Mouse (Mus musculus) gonadal fat pad, adult 2 months (tissue): ENCODE data around the gene Sh3pxd2b. TPM values are rescaled to one million over a fixed set of nuclear protein-coding genes. Genes with fewer than 3 reads are reported as not detected.

Experiments
- DNase-seq: peaks from one replicate; pipeline ENCODE4 v3.0.0-alpha.2; 2012; ENCODE audit warnings: low read depth
- polyA plus RNA-seq: library from polyadenylated mRNA; depleted of rRNA; stranded (reverse); fragments of >200 nt; gene quantifications from 2 replicates; pipeline ENCODE4 v1.2.3, GENCODE M21; 2012

The Sh3pxd2b gene
- polyA plus RNA-seq, 1 experiment, result 11.7 TPM

DNA sequence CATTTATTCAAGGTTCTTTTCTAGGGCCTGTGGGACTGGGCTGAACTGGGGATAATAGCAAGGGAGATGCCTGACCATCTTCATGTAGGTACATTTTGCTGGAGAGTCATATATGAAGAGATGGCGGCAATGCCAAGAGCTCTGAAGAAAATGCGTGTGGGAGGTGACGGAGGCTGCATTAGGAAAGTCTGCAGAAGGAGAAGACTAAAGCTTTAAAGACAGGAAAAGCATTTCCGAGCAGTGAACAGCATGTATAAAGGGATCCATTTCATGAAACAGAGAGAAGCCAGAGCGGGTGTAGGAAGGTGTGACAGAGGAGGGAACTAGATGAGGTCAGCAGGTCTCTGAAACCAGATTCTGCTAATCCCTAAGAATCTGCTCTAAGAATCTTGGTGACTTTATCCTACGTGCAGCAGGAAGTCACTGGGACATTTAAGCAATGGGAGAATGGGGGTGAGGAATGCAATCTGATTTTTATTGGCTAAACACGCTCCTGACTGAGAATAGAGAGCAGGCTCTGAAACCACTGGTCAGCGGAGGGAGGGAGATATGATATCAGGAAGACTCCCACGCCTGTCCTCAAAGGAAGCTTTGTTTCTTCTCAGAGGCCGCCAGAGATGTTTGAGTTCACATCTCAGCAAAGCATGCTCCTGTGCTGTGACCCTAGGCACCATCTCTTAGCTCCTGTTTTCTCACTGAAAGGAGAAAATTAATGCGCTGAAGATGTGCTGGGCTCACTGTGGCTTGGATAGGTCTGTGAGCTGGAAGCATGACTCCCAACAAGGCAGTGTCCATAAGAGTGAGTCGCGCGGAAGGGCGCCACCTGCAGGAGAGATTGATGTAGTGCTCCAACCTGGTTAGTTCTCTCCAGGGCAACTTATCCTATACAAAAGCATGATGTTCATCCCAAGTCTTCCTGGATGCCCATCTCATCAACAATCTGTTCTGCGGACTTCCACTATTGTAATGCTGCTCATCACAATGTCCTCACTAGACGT is 6.8 kb upstream of the Sh3pxd2b start:
- DNase-seq, result no peak

DNA sequence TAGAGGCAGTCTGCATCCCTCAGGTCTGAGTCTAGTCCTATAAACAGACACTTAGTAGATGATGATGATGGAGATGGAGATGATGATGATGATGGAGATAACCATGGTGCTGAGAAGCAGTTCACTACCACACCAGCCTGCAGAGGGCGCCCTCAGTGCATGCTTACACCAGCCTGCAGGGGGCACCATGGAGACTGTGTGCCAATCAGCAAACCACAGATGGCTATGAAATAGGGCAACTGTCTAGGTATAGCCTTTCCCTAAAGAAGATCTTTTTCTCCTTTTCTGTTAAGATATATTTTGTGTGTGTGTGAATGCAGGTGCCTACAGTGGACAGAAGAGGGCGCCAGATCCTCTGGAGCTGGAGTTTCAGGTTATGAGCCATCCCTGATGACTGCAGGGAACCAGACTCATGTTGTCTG is 4.8 kb upstream of the Sh3pxd2b start:
- DNase-seq, result no peak

DNA sequence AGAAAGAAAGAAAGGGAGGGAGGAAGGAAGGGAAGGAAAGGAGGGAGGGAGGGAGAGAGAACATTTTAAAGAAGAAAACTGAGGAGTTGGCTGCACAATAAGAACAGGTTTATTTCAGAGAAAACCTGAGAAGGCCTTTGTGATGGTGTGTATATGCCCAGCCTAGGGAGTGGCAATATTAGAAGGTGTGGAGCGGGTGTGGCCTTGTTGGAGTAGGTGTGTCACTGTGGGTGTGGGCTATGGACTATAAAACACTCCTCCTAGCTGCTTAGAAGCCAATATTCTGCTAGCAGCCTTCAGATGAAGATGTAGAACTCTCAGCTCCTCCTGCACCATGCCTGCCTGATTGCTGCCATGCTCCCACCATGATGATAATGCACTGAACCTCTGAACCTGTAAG is 4.3 kb upstream of the Sh3pxd2b start:
- no peak for DNase-seq

DNA sequence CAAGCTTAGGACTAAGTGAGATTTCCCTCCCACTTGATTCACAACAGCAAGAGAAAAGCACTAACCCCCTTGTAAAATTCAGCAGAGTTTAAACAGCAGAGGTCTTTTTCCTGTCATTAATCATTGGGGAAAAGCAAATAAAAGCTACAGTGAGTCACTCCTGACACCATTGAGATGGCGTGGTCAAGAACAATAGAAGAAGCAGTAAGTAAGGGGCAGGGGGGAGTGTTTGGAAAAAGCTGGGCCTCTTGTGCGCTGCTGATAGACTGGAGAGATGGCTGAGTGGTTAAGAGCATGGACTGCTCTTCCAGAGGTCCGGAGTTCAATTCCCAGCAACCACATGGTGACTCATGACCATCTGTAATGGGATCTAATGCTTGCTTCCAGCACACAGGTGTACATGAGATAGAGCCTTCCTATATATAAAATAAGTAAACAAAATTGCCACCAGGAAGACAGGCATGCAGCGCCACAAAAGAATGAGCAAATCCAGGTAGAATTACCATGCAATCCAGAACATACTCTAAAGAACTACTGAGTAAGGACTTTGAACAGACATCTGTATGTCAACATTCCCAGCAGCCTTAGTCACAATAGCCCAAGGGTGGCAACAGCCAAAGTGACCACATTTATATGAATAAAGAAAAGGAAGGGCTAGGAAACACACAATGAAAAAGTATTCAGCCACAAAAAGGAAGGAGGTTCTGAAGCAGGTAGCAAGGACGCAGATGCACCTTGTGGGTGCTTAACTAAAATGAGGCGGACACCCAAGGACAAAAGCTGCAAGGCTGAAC is 1.9 kb upstream of the Sh3pxd2b start:
- DNase-seq, result no peak

DNA sequence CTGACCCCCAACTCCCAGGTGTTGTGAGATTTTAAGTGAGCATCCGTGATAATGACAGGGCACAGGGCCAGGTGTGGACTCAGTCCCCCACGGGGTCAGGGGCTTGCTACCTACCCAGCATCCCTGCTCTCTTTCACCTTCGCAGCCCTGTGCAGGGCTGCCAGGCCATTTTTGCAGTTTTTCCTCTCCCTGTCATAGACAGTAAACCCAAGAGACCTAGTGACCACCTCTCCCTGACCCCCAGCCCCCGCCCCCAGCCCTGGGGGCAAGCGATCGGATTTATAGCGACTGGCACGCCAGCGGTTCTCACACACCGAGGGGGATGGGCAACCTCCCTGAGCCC is 385 bp upstream of the Sh3pxd2b start:
- DNase-seq, result no peak

DNA sequence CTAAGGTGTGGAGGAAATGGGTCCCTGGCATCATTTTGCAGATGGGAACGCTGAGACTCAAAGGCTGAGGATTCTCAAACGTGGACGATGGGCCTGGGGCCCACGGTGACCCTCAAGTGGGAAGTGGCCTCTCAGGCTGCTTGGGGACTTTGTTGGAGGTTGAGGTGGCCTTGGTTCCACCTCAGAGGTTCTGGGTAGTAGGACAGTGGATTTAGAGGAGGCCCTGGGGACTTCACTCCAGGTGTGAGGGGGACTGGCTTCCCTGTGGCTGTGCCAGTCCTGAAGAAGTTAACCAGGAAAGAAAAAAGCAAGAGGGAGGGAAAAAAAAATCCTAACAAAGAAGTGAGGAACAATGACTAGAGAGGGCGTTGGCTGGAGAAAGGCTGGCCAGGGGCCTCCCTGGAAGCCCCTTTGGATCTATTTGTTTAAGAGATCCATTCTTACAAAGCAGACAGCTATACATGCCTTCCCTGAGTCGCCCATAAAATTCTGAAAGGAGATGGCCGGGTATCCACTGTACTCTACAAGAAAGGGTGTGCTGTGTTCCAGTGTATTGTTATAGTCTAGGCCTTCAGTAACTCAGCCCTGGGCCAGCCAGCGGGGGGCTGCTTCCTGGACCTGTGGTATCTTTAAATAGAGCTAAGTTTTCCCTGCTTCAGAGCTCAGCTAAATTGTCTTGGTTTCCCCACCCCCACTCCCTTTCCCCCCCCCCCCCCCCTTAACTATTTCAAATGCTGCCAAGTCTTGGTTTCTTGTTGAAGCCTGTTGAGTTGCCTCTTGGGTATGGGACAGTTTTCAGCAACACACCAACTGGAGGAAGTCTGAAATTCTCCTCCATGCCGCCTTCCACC is 1.0 kb downstream of the Sh3pxd2b start:
- no peak for DNase-seq

DNA sequence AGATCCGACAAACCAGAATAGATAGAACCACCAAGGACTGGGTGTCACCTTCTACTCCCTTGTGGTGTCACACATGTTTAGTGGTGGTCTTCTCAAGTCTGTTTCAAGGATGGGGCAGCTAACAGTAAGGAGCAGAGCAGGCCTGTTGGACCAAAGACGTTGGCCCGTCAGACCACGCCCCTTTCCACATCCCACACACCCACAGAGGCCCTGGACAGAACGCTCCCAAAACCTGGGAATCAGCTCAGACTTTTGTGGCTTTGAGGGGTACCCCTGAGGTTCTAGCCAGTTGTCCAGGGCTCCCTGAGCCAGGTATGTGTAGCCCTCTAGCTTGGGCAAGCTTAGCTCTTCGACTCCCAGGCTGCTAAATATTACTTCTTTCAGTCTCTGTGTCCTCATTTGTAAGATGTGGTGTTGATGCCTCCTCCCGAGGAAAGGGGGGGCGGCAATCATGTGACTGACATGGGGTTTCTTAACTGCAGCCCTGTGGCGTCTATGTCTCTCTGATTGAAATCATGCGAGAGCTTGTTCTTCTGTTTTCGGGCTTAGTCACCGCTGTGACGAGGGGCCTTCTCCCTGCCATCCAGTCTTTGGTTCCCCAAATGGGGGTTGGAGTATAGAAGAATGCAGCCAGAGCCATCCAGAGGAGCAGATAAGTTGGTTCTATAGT is 1.8 kb downstream of the Sh3pxd2b start:
- DNase-seq, result no peak

DNA sequence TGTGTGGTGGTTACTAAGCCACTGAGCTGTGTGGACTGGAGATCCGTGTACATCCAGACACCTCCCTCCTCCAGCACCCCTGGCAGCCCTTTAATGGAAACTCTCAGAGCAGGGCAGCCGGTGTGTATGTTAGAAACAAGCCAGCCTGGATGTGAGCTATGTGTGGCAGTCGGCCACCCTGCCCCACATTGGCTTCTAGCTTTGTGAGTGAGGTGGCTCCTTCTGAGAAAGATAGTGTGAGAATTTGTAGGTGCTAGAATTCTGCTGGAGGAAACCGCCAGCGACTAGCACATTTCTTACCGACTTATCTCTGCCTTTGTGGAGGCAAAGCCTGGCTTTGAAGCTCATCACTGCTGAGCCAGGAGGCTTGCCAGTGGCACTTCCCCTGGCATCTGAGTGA is 5.3 kb downstream of the Sh3pxd2b start:
- no peak for DNase-seq

DNA sequence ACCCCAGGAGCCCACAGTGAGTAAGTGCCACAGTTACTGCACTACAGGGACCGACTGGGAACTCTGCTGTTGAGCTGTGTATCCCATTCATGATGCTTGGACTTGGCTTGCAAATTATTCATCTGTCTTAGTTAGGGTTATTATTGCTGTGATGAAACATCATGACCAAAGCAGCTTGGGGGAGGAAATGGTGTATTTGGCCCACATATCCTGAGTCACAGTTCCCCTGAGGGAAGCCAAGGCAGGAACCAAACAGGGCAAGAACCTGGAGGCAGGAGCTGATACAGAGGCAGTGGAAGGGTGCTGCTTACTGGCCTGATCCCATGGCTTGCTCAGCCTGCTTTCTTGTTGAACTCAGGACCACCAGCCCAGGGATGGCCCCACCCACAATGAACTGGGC is 7.8 kb downstream of the Sh3pxd2b start:
- no peak for DNase-seq

DNA sequence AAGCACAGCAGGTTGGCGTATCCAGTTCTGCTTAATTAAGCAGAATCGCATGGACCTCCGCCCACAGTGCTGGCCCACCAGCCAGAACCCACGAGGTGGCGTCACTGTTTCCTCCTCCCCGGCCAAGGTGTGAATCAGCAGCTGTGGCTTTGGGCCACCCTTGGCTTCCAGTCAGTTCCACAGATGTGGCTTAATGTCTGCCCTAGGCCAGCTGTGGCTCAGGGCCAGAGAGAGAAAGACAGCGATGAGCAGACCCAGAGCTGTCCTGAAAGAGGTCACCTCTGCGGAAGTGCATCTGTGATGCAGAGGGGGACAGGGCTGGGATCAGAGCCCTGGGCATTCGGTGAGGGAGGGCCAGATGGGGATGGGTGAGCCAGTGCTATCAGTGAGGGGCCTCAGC is 10.1 kb downstream of the Sh3pxd2b start:
- DNase-seq, result no peak

DNA sequence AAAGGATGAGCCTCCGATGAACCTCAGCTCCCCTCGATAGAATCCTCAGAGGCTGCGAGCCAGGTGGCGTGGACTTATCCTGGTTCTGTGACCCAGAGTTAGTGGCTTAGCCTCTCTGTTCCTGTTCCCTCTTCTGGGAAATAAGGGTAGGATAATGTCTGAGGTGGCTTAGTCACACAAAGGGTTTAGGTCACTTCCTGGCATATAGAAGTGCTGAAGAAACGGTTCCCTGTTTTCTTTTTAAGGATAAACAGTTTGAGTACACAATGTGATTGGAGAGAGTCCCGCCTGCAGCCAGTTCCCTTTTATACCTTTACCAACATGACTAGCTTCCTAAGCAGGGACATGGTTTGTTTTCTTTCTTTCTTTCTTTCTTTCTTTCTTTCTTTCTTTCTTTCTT is 10.8 kb downstream of the Sh3pxd2b start:
- DNase-seq, result no peak

DNA sequence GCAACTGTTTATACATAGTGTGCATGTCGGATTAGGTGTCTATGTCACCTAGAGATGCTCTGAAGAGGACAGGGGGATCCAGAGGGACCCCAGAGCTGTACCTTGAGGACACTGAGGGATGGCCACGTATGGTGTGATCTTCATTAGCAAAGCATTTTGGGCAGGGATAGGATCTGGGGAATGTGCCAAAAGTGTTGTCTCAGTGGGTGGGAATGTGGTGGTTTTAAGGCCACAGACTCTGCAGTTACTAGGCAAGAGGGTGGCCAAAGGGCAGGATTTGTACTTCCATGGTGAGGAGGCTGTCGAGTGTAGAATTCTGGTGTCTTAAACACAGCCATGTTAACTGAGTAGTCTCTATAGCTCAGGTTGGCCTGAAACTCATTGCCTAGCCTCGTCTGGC is 11.9 kb downstream of the Sh3pxd2b start:
- DNase-seq, result no peak

DNA sequence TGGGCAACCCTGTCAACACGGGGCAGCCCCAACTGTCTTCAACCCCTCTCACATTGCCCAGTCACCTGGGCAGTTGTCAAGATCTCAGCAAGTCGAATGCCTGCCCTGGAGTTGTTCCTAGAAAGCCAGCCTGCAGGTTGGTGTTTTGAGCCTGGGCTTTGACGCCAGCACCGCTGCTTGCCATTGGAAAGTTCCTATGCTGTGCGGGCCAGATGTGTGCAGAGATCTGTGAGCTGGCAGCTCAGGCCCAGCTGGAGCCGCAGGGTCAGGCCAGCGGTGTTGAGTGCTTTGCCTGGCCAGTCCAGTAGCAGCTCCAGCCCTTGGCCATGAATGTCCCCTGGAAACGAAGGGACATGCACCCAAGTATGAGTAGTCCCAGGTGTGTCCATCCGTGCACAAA is 14.2 kb downstream of the Sh3pxd2b start:
- no peak for DNase-seq

DNA sequence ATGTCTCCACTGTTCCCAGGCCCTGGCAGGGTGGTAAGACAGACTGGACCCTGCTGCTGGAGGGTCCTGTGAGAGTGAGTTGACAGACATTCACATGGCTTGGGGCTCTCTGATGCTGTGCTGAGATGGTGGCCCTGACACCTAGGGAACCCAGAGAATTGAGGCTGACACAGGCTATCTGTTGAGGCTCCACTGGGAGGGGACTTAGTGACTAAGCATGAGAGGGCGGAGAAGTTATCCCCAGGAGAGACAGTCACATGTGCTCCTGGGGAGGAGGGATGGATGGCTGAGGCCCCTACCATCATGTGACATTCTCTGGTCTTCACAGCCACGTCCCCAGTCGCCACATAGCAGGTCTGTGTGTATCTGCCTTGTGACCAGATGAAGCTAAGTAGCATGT is 15.6 kb downstream of the Sh3pxd2b start:
- no peak for DNase-seq

DNA sequence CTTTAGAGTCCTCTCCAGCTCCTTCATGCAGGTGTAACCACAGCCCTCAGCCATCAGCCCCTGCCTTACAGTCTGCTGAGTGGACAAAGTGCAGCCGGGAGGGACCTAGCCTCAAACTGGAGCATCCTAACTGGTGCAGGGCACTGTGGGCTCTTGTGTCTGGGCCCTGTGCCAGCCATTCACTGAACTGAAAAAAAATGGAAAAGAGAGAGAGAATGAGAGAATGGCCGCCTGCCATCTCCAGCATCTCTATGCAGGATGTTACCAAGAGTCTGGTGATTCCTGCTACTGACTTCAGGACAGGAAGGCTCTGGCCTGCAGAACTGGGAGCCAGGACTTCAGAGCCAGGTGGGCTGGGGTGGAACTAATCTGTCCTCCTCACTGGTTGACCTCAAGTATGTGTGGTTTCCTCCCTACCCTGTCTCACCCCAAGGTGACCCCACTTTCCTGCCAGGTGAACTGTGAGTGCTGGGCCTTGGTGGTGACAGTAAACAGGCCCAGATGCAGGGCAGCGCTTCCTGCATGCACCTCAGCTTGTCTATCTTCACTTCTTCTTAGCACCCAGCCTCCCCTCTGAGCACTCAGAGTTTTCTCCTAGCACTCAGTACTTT is 16.1 kb downstream of the Sh3pxd2b start:
- no peak for DNase-seq

DNA sequence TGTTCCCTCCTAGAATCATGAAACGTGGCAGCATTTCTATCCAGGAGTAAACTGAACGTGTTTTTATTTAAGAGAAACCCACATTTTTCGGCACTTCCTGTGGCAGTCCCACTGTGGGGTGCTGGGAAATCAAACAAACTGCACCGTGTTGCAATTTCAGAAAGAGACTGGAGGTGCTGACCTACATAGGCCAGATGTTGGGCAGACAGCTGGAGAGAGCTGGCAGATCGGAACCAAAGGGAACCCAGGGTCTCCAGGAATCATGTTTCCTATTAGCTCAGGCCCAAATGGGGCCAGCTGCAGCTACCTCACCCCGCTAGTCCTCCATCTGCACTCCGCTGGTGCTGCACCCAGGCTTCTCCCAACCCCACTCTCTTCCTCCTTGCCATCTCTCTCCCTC is 16.8 kb downstream of the Sh3pxd2b start:
- no peak for DNase-seq

DNA sequence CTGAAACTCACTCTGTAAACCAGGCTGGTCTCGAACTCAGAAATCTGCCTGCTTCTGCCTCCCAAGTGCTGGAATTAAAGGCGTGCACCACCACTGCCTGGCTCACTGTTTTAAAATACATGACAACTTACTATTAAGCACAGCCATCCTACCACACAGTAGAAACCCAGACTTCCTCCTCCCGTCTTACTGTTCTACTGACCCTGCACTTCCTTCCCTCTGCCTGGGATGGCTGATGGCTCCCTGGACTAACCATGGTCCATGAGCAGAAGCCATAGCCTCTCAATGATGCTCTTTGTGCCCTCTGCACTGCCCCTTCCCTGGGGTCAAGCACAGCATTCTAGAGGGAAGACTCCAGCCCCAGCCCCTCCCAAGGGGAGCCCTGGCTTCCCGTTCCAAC is 17.9 kb downstream of the Sh3pxd2b start:
- no peak for DNase-seq

DNA sequence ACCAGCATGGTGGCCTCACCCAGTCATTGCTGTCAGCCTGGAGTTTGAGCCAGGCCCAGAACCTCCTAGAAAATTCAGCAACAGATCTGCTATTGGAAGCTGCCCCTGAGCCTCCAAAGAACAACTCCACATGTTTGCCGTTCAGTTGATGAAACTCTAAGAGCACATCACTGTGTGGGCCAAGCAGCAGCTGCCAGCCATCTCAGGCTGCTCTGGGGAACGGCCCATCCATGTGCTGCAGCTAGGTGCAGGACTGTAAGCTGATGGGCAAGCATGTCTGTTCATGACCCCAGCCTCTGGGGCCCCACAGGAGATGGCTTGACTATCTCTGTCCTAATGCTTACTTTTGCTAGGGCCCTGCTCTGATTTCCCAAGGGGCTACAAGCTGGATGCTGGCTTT is 19.4 kb downstream of the Sh3pxd2b start:
- no peak for DNase-seq

DNA sequence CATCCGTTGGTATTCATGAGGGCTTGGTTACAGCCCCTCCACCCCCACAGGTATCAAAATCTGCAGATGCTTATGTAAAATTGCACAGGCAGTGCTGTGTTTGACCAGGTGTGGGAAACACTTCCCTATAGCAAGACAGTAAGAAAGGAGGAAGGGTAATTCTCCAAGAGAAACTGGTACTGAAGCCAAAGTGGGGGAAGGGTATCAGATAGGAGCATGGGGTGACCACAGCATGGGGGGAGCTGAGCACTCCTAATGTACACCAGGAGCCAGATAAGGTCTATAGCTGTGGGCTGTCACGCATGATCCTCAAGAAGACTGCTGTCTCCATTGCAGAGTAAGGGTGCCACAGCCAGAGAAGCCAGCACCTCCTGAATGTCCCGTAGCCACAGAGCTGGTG is 21.4 kb downstream of the Sh3pxd2b start:
- DNase-seq, result no peak

DNA sequence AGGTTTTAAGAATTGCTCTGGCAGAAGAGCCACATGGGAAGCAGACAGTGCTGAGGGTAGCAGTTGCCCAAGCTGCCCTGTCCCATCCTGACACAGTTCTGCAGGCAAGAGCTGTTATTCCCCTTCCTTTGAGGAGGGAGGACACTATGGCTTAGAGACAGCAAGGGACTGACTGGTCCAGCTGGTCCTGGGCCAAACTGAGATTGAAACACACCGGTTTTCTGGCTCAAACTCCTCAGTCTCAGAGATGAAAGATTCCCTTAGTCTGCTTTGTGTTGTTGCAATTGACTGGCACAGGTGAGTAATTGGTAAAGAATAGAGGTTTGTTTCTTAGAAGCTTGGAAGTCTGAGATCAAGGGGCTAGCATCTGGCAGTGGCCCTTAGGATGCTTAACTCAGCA is 23.3 kb downstream of the Sh3pxd2b start:
- DNase-seq, result peak; percentile 85
